Mouse (Mus musculus): ENCODE results near the gene Mast4. TPM values are rescaled to one million over a fixed set of nuclear protein-coding genes. Genes with fewer than 3 reads are reported as not detected.

Gene Mast4
- polyA plus RNA-seq, 2 experiments: 0.71 to 1.5 TPM

DNA sequence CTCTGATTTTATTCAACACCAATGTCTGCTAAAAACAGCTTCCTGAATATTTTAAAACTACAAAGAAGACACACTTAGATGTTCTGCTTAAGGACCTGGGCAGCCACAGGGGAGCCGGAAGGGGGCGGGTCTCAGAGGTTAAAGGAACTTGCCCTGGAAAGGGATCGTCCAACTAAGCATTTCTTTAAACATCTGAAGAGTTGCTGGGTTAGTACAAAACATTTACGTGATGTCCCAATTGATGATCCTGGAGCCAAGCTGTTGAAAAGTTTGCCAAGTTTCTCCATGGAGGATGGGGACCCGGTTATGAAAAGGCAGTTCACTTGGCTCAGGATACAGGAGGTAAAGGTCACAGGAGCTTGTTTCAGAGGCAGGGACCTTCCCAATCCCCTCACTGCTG is 48.5 kb downstream of the Mast4 start:
- WGBS (ENCODE audit: insufficient replicate concordance): 69% methylated on average over 5 of the region's 5 CpGs
- Histone ChIP-seq H3K9ac (replicated peaks) (no peak overlapping the region), H3K4me3 (ENCODE audit: insufficient read depth in 1 of 2, low read depth in 2 of 2, low read length in 2 of 2) (no peak overlapping the region), H3K27ac (no peak overlapping the region), H3K27me3 (ENCODE audit: control insufficient read depth, insufficient read depth, low read length) (no peaks in the 10 kb centered on the region), H3K9me3 (ENCODE audit: control insufficient read depth, low read length) (no peaks in the 10 kb centered on the region), H3K4me2 (ENCODE audit: low read depth) (no peak overlapping the region), H3K36me3 (replicated peaks; ENCODE audit: control insufficient read depth, insufficient read depth, low read depth) (no peaks in the 10 kb centered on the region), H3K4me1 (replicated peaks; ENCODE audit: control insufficient read depth in 2 of 2, insufficient read depth in 2 of 2, low read length in 1 of 2) (no peaks in the 10 kb centered on the region)
- no peak for ATAC-seq (ENCODE audit: insufficient read depth)
- DNase-seq (ENCODE audit: low read depth in 3 of 3, low spot score in 3 of 3): no peak
- TF ChIP-seq EP300 (IDR thresholded peaks at IDR 0.05; ENCODE audit: low read depth): no peak
- no peak for TF ChIP-seq CTCF (IDR thresholded peaks at IDR 0.05; ENCODE audit: low read depth)

- no peak overlapping the region for H3K4me3 ChIP-seq (ENCODE audit: insufficient read depth in 1 of 2, low read depth in 2 of 2, low read length in 2 of 2)
- H3K9me3 ChIP-seq (ENCODE audit: control insufficient read depth, low read length): no peaks in the 10 kb centered on the region
- H3K36me3 ChIP-seq (replicated peaks; ENCODE audit: control insufficient read depth, insufficient read depth, low read depth): no peaks in the 10 kb centered on the region
- no peaks in the 10 kb centered on the region for H3K27me3 ChIP-seq (ENCODE audit: control insufficient read depth, insufficient read depth, low read length)
- ATAC-seq (ENCODE audit: insufficient read depth): no peak
- H3K4me1 ChIP-seq (replicated peaks; ENCODE audit: control insufficient read depth in 2 of 2, insufficient read depth in 2 of 2, low read length in 1 of 2): no peaks in the 10 kb centered on the region
- WGBS (ENCODE audit: insufficient replicate concordance): 63% methylated on average over 7 of the region's 7 CpGs
- no peak overlapping the region for H3K4me2 ChIP-seq (ENCODE audit: low read depth)
- no peak overlapping the region for H3K27ac ChIP-seq
- no peak overlapping the region for H3K9ac ChIP-seq (replicated peaks)
- no peak for DNase-seq (ENCODE audit: low read depth in 3 of 3, low spot score in 3 of 3)
- TF ChIP-seq CTCF (IDR thresholded peaks at IDR 0.05; ENCODE audit: low read depth) (no peak), EP300 (IDR thresholded peaks at IDR 0.05; ENCODE audit: low read depth) (no peak)
Measured at GRCm38 (mm10) chr13:103285036-103285435, 49.3 kb downstream of the Mast4 start.

GRCm38 (mm10) chr13:103270856-103271391 is 63.4 kb downstream of the Mast4 start:
- DNase-seq (ENCODE audit: low read depth in 3 of 3, low spot score in 3 of 3): no peak
- no peak for ATAC-seq (ENCODE audit: insufficient read depth)
- no peak for TF ChIP-seq CTCF (IDR thresholded peaks at IDR 0.05; ENCODE audit: low read depth)
- no peak for TF ChIP-seq EP300 (IDR thresholded peaks at IDR 0.05; ENCODE audit: low read depth)
- H3K9me3 ChIP-seq (ENCODE audit: control insufficient read depth, low read length): no peaks in the 10 kb centered on the region
- no peak overlapping the region for H3K4me3 ChIP-seq (ENCODE audit: insufficient read depth in 1 of 2, low read depth in 2 of 2, low read length in 2 of 2)
- 52% methylated on average over 9 of the region's 9 CpGs for WGBS (ENCODE audit: insufficient replicate concordance)
- no peak overlapping the region for H3K9ac ChIP-seq (replicated peaks)
- no peak overlapping the region for H3K4me2 ChIP-seq (ENCODE audit: low read depth)
- no peak overlapping the region for H3K27ac ChIP-seq
- H3K36me3 ChIP-seq (replicated peaks; ENCODE audit: control insufficient read depth, insufficient read depth, low read depth): no peaks in the 10 kb centered on the region
- no peaks in the 10 kb centered on the region for H3K27me3 ChIP-seq (ENCODE audit: control insufficient read depth, insufficient read depth, low read length)
- no peaks in the 10 kb centered on the region for H3K4me1 ChIP-seq (replicated peaks; ENCODE audit: control insufficient read depth in 2 of 2, insufficient read depth in 2 of 2, low read length in 1 of 2)

- Histone ChIP-seq H3K27me3 (ENCODE audit: control insufficient read depth, insufficient read depth, low read length) (no peaks in the 10 kb centered on the region), H3K9ac (replicated peaks) (no peak overlapping the region), H3K36me3 (replicated peaks; ENCODE audit: control insufficient read depth, insufficient read depth, low read depth) (no peaks in the 10 kb centered on the region), H3K27ac (no peak overlapping the region), H3K4me3 (ENCODE audit: insufficient read depth in 1 of 2, low read depth in 2 of 2, low read length in 2 of 2) (no peak overlapping the region), H3K9me3 (ENCODE audit: control insufficient read depth, low read length) (no peaks in the 10 kb centered on the region), H3K4me2 (ENCODE audit: low read depth) (no peak overlapping the region), H3K4me1 (replicated peaks; ENCODE audit: control insufficient read depth in 2 of 2, insufficient read depth in 2 of 2, low read length in 1 of 2) (no peaks in the 10 kb centered on the region)
- TF ChIP-seq EP300 (IDR thresholded peaks at IDR 0.05; ENCODE audit: low read depth): no peak
- no peak for TF ChIP-seq CTCF (IDR thresholded peaks at IDR 0.05; ENCODE audit: low read depth)
- ATAC-seq (ENCODE audit: insufficient read depth) (no peak), DNase-seq (ENCODE audit: low read depth in 3 of 3, low spot score in 3 of 3) (no peak)
- WGBS (ENCODE audit: insufficient replicate concordance): 69% methylated on average over 3 of the region's 3 CpGs
Measured at GRCm38 (mm10) chr13:103262707-103263106, 71.6 kb downstream of the Mast4 start.

DNA sequence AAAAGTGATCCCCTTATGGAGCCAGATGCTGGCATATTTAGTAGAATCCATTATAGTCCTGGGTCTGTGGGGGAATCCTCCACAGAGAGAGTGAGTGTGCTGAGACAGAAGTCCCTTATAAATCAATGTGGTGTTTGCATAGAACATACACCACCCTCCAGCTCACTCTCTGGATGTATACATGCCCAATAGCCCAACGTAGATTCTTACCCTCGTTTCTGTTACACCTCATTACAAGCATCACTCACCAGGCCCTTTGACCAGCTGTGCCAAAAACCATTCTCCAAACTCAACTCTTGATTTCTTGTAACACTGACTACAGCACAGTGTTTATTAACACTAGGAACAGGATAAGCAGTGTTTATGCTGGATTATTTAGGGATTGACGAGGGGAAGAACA is 72.2 kb downstream of the Mast4 start:
- TF ChIP-seq CTCF (IDR thresholded peaks at IDR 0.05; ENCODE audit: low read depth) (no peak), EP300 (IDR thresholded peaks at IDR 0.05; ENCODE audit: low read depth) (no peak)
- Histone ChIP-seq H3K27me3 (ENCODE audit: control insufficient read depth, insufficient read depth, low read length) (no peaks in the 10 kb centered on the region), H3K4me2 (ENCODE audit: low read depth) (no peak overlapping the region), H3K4me3 (ENCODE audit: insufficient read depth in 1 of 2, low read depth in 2 of 2, low read length in 2 of 2) (no peak overlapping the region), H3K36me3 (replicated peaks; ENCODE audit: control insufficient read depth, insufficient read depth, low read depth) (no peaks in the 10 kb centered on the region), H3K4me1 (replicated peaks; ENCODE audit: control insufficient read depth in 2 of 2, insufficient read depth in 2 of 2, low read length in 1 of 2) (no peaks in the 10 kb centered on the region), H3K9me3 (ENCODE audit: control insufficient read depth, low read length) (no peaks in the 10 kb centered on the region), H3K9ac (replicated peaks) (no peak overlapping the region), H3K27ac (no peak overlapping the region)
- WGBS (ENCODE audit: insufficient replicate concordance): 68% methylated on average over 3 of the region's 3 CpGs
- no peak for ATAC-seq (ENCODE audit: insufficient read depth)
- no peak for DNase-seq (ENCODE audit: low read depth in 3 of 3, low spot score in 3 of 3)

All from liver, embryonic 14.5 days (tissue).